Mouse (Mus musculus) testis, adult 2 months (tissue): ENCODE results near the gene Asb13.

Source experiments
- CTCF ChIP-seq: fragments of 200-500 bp; IDR thresholded peaks from 2 replicates; pipeline ENCODE4 v1.5.1; 2012; ENCODE audit warnings: low read depth, mild to moderate bottlenecking, inconsistent platforms, low read length, moderate library complexity; ENCODE audit not compliant: control insufficient read depth, insufficient read depth, insufficient replicate concordance
- POLR2A ChIP-seq: fragments of 200-500 bp; IDR thresholded peaks from 2 replicates; pipeline ENCODE4 v1.6.1; 2012; ENCODE audit warnings: low read depth, mild to moderate bottlenecking, inconsistent platforms, low read length, moderate library complexity; ENCODE audit not compliant: control insufficient read depth

GRCm38 (mm10) chr13:3633131-3633530 lies 701 bp upstream of the Asb13 start:
- no peak for TF ChIP-seq CTCF
- TF ChIP-seq POLR2A = no peak
